Mouse (Mus musculus) MEL (cell line): ENCODE data around the gene C8a. TPM values are rescaled to one million over a fixed set of nuclear protein-coding genes. Genes with fewer than 3 reads are reported as not detected.

Experiments used
- DNase-seq: peaks from one replicate; pipeline ENCODE4 v3.0.0; 2011; ENCODE audit warnings: low read depth, low spot score
- H3K27ac ChIP-seq: 2 replicates; pipeline ENCODE4 v1.5.1; 2012; ENCODE audit warnings: low read depth, mild to moderate bottlenecking, control low read depth, low read length, moderate library complexity; ENCODE audit not compliant: control insufficient read depth
- H3K27me3 ChIP-seq, 2 experiments: fragments of 150-350 bp in 1 of 2; sonication (generic) in 1 of 2; 2 replicates each; pipeline ENCODE4 v1.6.1; 2012; ENCODE audit warnings: low read length in 2 of 2, mild to moderate bottlenecking in 2 of 2, improper control_type of control experiment in 1 of 2, moderate library complexity in 1 of 2; ENCODE audit not compliant: insufficient read depth in 2 of 2, control insufficient read depth in 1 of 2
- H3K36me3 ChIP-seq, 2 experiments: 2 replicates each; pipeline ENCODE4 v1.6.1; 2012 to 2014; ENCODE audit warnings: low read length in 2 of 2, improper control_type of control experiment in 1 of 2, inconsistent platforms in 1 of 2, mild to moderate bottlenecking in 1 of 2; ENCODE audit not compliant: insufficient read depth in 2 of 2, control insufficient read depth in 1 of 2
- H3K4me1 ChIP-seq, 2 experiments: fragments of 150-350 bp in 1 of 2; sonication (generic) in 1 of 2; 2 replicates each; pipeline ENCODE4 v1.6.1; 2012; ENCODE audit warnings: low read length in 2 of 2, improper control_type of control experiment in 1 of 2, mild to moderate bottlenecking in 1 of 2; ENCODE audit not compliant: insufficient read depth in 2 of 2, control insufficient read depth in 1 of 2
- H3K4me3 ChIP-seq, 2 experiments: fragments of 150-350 bp in 1 of 2; sonication (generic) in 1 of 2; 2 replicates each; pipeline ENCODE4 v1.5.1; 2012; ENCODE audit warnings: low read depth in 2 of 2, low read length in 2 of 2, mild to moderate bottlenecking in 2 of 2, moderate library complexity in 2 of 2, control low read depth in 1 of 2, improper control_type of control experiment in 1 of 2; ENCODE audit not compliant: control insufficient read depth in 1 of 2, insufficient read depth in 1 of 2
- H3K79me2 ChIP-seq: 2 replicates; pipeline ENCODE4 v1.6.1; 2012; ENCODE audit warnings: mild to moderate bottlenecking, low read length, moderate library complexity; ENCODE audit not compliant: control insufficient read depth, poor library complexity, insufficient read depth
- H3K9ac ChIP-seq: 2 replicates; pipeline ENCODE4 v1.6.1; 2012; ENCODE audit warnings: low read depth, mild to moderate bottlenecking, control low read depth, low read length, moderate library complexity; ENCODE audit not compliant: control insufficient read depth, poor library complexity, severe bottlenecking
- H3K9me3 ChIP-seq: fragments of 150-350 bp; sonication (generic); replicated peaks from 2 replicates; pipeline ENCODE4 v1.6.1; 2012; ENCODE audit warnings: mild to moderate bottlenecking, low read length, improper control_type of control experiment, moderate library complexity; ENCODE audit not compliant: insufficient read depth
- CTCF ChIP-seq, 3 experiments: IDR thresholded peaks in 2 of 3; conservative IDR thresholded peaks in 1 of 3; 2 replicates each; pipeline ENCODE4 v1.5.1; 2011 to 2012; ENCODE audit warnings: low read length in 3 of 3, low read depth in 2 of 3, mild to moderate bottlenecking in 2 of 3, improper control_type of control experiment in 1 of 3, inconsistent platforms in 1 of 3, mixed read lengths in 1 of 3, moderate library complexity in 1 of 3; ENCODE audit not compliant: control insufficient read depth in 1 of 3, insufficient read depth in 1 of 3, poor library complexity in 1 of 3, severe bottlenecking in 1 of 3
- E2F4 ChIP-seq: IDR thresholded peaks from 2 replicates; pipeline ENCODE4 v1.6.1; 2011; ENCODE audit warnings: low read depth, low read length, improper control_type of control experiment, borderline replicate concordance
- ELF1 ChIP-seq: IDR thresholded peaks from 2 replicates; pipeline ENCODE4 v1.6.1; 2014; ENCODE audit warnings: low read depth, mild to moderate bottlenecking, inconsistent platforms, low read length, improper control_type of control experiment, moderate library complexity
- EP300 ChIP-seq, 2 experiments: IDR thresholded peaks; 2 replicates each; pipeline ENCODE4 v1.6.1; 2011; ENCODE audit warnings: improper control_type of control experiment in 2 of 2, low read length in 2 of 2, low read depth in 1 of 2, mild to moderate bottlenecking in 1 of 2
- ETS1 ChIP-seq: IDR thresholded peaks from 2 replicates; pipeline ENCODE4 v1.6.1; 2012; ENCODE audit warnings: low read depth, mild to moderate bottlenecking, inconsistent platforms, low read length, improper control_type of control experiment, moderate library complexity
- HCFC1 ChIP-seq: IDR thresholded peaks from 2 replicates; pipeline ENCODE4 v1.6.1; 2012; ENCODE audit warnings: low read depth, mild to moderate bottlenecking, inconsistent platforms, low read length, improper control_type of control experiment, moderate library complexity
- KAT2A ChIP-seq: conservative IDR thresholded peaks from 2 replicates; pipeline ENCODE4 v1.6.1; 2012; ENCODE audit warnings: low read depth, low read length, improper control_type of control experiment, inconsistent platforms
- MAFK ChIP-seq: IDR thresholded peaks from 2 replicates; pipeline ENCODE4 v1.6.1; 2011; ENCODE audit warnings: low read depth, mild to moderate bottlenecking, low read length, improper control_type of control experiment, borderline replicate concordance
- MAX ChIP-seq: IDR thresholded peaks from 2 replicates; pipeline ENCODE4 v1.6.1; 2011; ENCODE audit warnings: low read length, improper control_type of control experiment
- MXI1 ChIP-seq: IDR thresholded peaks from 2 replicates; pipeline ENCODE4 v1.6.1; 2011; ENCODE audit warnings: mild to moderate bottlenecking, low read depth, low read length, improper control_type of control experiment
- MYB ChIP-seq: IDR thresholded peaks from 2 replicates; pipeline ENCODE4 v1.6.1; 2011; ENCODE audit warnings: mild to moderate bottlenecking, low read depth, low read length, improper control_type of control experiment
- NELFE ChIP-seq: IDR thresholded peaks from 2 replicates; pipeline ENCODE4 v1.6.1; 2011; ENCODE audit warnings: low read depth, low read length, improper control_type of control experiment
- POLR2A ChIP-seq, 2 experiments: IDR thresholded peaks; 2 replicates each; pipeline ENCODE4 v1.6.1; 2011 to 2012; ENCODE audit warnings: low read length in 2 of 2, mild to moderate bottlenecking in 2 of 2, control low read depth in 1 of 2, improper control_type of control experiment in 1 of 2, low read depth in 1 of 2, moderate library complexity in 1 of 2; ENCODE audit not compliant: control insufficient read depth in 1 of 2, insufficient read depth in 1 of 2, poor library complexity in 1 of 2
- RCOR1 ChIP-seq: IDR thresholded peaks from 2 replicates; pipeline ENCODE4 v1.6.1; 2012; ENCODE audit warnings: low read depth, mild to moderate bottlenecking, inconsistent platforms, low read length, improper control_type of control experiment
- SIN3A ChIP-seq: IDR thresholded peaks from 2 replicates; pipeline ENCODE4 v1.6.1; 2012; ENCODE audit warnings: low read length, improper control_type of control experiment, inconsistent platforms
- TCF12 ChIP-seq: IDR thresholded peaks from 2 replicates; pipeline ENCODE4 v1.6.1; 2014; ENCODE audit warnings: low read depth, mild to moderate bottlenecking, inconsistent platforms, low read length, improper control_type of control experiment, moderate library complexity
- USF2 ChIP-seq, 2 experiments: IDR thresholded peaks; 2 replicates each; pipeline ENCODE4 v1.6.1; 2011 to 2012; ENCODE audit warnings: improper control_type of control experiment in 2 of 2, low read length in 2 of 2, borderline replicate concordance in 1 of 2, inconsistent platforms in 1 of 2, low read depth in 1 of 2, mild to moderate bottlenecking in 1 of 2; ENCODE audit not compliant: insufficient read depth in 1 of 2
- ZC3H11A ChIP-seq: IDR thresholded peaks from 2 replicates; pipeline ENCODE4 v1.6.1; 2012; ENCODE audit warnings: low read depth, mild to moderate bottlenecking, inconsistent platforms, low read length, improper control_type of control experiment
- ZMIZ1 ChIP-seq: IDR thresholded peaks from 2 replicates; pipeline ENCODE4 v1.6.1; 2012; ENCODE audit warnings: low read depth, mild to moderate bottlenecking, inconsistent platforms, low read length, improper control_type of control experiment, moderate library complexity
- ZNF384 ChIP-seq: IDR thresholded peaks from 2 replicates; pipeline ENCODE4 v1.6.1; 2012; ENCODE audit warnings: low read depth, mild to moderate bottlenecking, inconsistent platforms, low read length, improper control_type of control experiment
- polyA plus RNA-seq, 2 experiments: library from polyadenylated mRNA; stranded (reverse) in 1 of 2; unstranded in 1 of 2; fragments of >175 nt in 1 of 2; fragments of >200 nt in 1 of 2; gene quantifications; 2 replicates each; pipeline versions ENCODE4 v1.2.1 to v1.2.4; 2012; ENCODE audit warnings: low replicate concordance in 2 of 2, low read depth in 1 of 2; ENCODE audit not compliant: insufficient read length in 2 of 2, insufficient read depth in 1 of 2, missing spikeins in 1 of 2
- total RNA-seq: library from RNA; depleted of rRNA; stranded (reverse); fragments of 300-350 nt; gene quantifications from 2 replicates; pipeline ENCODE4 v1.2.3, GENCODE M21; 2012

C8a gene
- total and polyA plus RNA-seq, 3 experiments, result not detected

DNA sequence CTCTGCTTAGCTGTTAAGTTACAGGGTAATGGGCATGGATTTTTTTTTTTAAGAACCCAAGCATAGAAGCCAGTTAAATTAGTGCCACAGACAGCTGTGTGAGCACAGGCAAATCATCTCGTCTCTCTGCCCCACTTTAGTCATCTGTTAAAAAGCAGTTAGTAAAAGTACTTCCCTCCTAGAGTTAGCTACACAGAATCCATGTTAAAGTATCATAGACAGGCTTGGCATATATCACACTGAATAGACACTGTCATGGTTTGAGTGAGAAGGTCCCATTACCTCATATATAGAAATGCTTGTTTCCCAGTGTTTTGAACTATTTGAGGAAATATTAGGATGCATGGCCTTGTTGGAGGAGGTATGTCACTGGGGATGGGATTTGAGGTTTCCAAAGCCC lies 19.2 kb downstream of the C8a start, which contains the start of gene Gm17662:
Gene Gm17662 (plus strand): TSS at position 301 of the 400 bp plus-strand sequence.
- TF ChIP-seq POLR2A (IDR thresholded peaks at IDR 0.05; ENCODE audit: control insufficient read depth in 1 of 2, insufficient read depth in 1 of 2, low read depth in 1 of 2, low read length in 2 of 2, poor library complexity in 1 of 2), result no peak
- no peak for TF ChIP-seq RCOR1
- TF ChIP-seq ZNF384, result no peak
- no peak for TF ChIP-seq HCFC1
- no peak for TF ChIP-seq E2F4
- no peak for TF ChIP-seq ETS1
- no peak for TF ChIP-seq MYB
- TF ChIP-seq KAT2A, result no peak
- no peak for TF ChIP-seq ZMIZ1
- no peak for TF ChIP-seq NELFE
- no peak for TF ChIP-seq ZC3H11A
- TF ChIP-seq CTCF (IDR thresholded peaks at IDR 0.05 in 2 of 3, conservative IDR thresholded peaks at IDR 0.05 in 1 of 3; ENCODE audit: control insufficient read depth in 1 of 3, insufficient read depth in 1 of 3, low read depth in 2 of 3, low read length in 3 of 3, poor library complexity in 1 of 3, severe bottlenecking in 1 of 3), result no peak
- TF ChIP-seq ELF1, result no peak
- no peak for TF ChIP-seq SIN3A
- TF ChIP-seq MXI1, result no peak
- no peak for TF ChIP-seq USF2 (IDR thresholded peaks at IDR 0.05; ENCODE audit: borderline replicate concordance in 1 of 2, insufficient read depth in 1 of 2, low read depth in 1 of 2, low read length in 2 of 2)
- no peak for TF ChIP-seq MAFK
- no peak for TF ChIP-seq EP300 (IDR thresholded peaks at IDR 0.05; ENCODE audit: low read depth in 1 of 2, low read length in 2 of 2)
- TF ChIP-seq TCF12, result no peak
- H3K36me3 ChIP-seq, result no peaks in the 10 kb centered on the region
- H3K79me2 ChIP-seq, result no peaks in the 10 kb centered on the region
- no peak within 1 kb of the TSS for H3K27ac ChIP-seq
- no peak within 1 kb of the TSS for H3K4me3 ChIP-seq
- no peak within 1 kb of the TSS for H3K9ac ChIP-seq
- H3K9me3 ChIP-seq, result no peaks in the 10 kb centered on the region
- DNase-seq, result no peak
- no peaks in the 10 kb centered on the region for H3K27me3 ChIP-seq
- H3K4me1 ChIP-seq, result no peaks in the 10 kb centered on the region

DNA sequence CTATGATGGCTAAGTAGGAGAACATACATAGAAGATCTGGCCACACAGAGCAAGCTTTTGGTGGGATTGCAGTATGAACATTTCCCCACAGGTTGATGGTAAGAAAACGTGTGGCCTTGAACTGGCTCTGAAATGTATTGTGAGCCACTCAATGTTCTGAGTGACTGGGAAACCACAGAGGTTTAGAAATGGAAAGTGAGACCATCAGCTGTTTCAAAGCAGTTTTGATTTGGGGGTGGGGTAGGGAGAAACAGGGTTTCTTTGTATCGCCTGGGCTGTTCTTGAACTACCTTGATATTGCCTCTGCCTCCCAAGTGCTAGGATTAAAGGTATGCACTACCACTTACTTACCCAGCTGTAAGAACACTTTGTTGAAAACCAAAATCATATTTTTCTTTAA lies 21.0 kb downstream of the C8a start:
- Histone ChIP-seq H3K27me3 (no peaks in the 10 kb centered on the region), H3K9ac (no peak overlapping the region), H3K4me1 (no peaks in the 10 kb centered on the region), H3K4me3 (no peak overlapping the region), H3K27ac (no peak overlapping the region), H3K9me3 (no peaks in the 10 kb centered on the region), H3K79me2 (no peaks in the 10 kb centered on the region), H3K36me3 (no peaks in the 10 kb centered on the region)
- TF ChIP-seq MAX, result no peak
- TF ChIP-seq TCF12, result no peak
- DNase-seq, result no peak
